Mouse (Mus musculus): ENCODE results near the gene BC004004.

GRCm38 (mm10) chr17:29280422-29280821 lies 11.8 kb downstream of the BC004004 start:
- TF ChIP-seq CTCF (IDR thresholded peaks at IDR 0.05; ENCODE audit: extremely low read depth, insufficient read depth, insufficient read length, insufficient replicate concordance) (no peak), POLR2A (IDR thresholded peaks at IDR 0.05; ENCODE audit: low read depth, low read length) (no peak)
